Mouse (Mus musculus) cerebellum, adult 9-10 months (tissue): ENCODE data around the gene Tmem234.
"Not testable (repeated sequence)": the region's sequence is repeated elsewhere in the genome, so short reads cannot be mapped to it uniquely, and the experiment has no call there.

Source experiments
- DNase-seq: peaks from one replicate; pipeline ENCODE4 v3.0.0; 2022

Tmem234 gene

DNA sequence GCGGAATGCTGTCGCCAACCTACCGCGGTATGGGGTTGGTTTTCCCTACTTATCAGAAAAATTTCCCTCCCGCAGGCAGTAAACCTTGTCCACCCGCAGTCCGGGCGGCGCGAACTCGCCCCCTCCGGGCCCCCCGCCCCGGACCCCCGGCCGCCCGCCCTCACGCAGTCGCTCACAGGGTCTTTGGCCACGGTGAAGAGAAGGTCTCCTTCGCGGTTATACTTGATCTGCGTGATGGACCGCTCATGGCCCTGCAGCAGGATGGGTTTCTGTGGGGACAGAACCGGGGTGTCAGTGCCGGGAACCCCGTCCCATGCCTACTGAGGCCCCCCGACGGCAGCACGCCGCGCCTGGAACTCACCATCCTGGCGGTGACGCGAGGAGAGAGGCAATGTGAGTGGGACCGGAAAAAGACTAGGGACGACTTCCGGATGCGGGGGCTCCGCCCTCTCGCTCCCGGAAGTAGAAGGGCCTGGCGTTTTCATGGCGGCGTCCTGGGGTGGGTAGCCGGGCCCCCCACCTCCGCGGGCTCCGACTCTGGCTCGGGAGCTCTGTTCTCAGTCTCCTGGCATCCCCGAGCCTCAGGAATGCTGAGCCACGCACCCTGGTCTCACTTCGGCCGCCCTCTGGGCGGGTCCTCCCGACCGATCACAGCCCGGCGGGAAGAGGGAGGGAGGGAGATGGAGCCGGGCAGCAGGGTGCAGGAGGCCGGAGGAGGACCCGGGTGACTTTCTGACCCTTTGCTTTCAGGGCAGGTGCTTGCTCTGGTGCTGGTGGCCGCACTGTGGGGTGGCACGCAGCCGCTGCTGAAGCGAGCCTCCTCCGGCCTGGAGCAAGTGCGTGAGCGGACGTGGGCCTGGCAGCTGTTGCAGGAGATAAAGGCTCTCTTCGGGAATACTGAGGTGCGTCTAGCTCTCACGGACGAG is at the start of gene Tmem234, which contains the start of gene Eif3i:
Gene Tmem234, plus strand, starts transcription at position 436 of the 926 bp plus-strand sequence.
Gene Eif3i, minus strand, starts transcription at position 416 of the 926 bp plus-strand sequence.
- DNase-seq, result peak; percentile 73

DNA sequence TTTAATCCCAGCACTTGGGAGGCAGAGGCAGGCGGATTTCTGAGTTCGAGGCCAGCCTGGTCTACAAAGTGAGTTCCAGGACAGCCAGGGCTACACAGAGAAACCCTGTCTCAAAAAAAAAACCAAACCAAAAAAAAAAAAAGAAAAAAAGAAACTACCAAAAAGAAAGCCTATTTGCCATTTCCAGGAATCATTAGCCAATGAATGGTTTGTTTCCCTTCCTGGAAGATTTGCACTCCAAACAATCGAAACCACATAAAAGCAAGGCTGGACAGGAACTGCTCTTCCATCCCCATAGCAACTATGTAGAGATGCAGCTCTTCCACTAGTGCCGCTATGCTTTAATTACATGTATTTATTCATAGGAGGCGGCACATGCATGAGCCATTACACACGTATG is 46.0 kb upstream of the Tmem234 start:
- DNase-seq, result not testable (repeated sequence)

DNA sequence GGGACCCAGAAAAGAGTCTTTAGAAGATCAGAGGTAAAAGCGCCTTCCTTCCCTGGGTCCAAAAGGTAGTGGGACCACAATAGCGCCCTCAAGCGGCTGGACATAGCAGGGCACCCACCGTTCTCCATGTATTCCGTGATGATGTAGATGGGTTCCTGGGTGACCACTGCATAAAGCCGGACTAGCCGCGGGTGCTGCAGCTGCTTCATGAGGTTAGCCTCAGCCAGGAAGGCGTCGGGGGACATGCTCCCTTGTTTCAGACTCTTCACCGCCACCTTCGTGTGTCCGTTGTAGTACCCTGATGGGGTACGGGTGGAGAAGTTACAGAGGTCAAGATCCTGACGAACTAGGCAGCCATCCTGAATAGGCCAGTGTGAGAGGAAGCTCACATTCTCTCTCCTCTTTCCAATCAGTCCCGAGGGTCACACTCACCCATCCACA is 45.0 kb upstream of the Tmem234 start:
- peak; percentile 73 for DNase-seq

DNA sequence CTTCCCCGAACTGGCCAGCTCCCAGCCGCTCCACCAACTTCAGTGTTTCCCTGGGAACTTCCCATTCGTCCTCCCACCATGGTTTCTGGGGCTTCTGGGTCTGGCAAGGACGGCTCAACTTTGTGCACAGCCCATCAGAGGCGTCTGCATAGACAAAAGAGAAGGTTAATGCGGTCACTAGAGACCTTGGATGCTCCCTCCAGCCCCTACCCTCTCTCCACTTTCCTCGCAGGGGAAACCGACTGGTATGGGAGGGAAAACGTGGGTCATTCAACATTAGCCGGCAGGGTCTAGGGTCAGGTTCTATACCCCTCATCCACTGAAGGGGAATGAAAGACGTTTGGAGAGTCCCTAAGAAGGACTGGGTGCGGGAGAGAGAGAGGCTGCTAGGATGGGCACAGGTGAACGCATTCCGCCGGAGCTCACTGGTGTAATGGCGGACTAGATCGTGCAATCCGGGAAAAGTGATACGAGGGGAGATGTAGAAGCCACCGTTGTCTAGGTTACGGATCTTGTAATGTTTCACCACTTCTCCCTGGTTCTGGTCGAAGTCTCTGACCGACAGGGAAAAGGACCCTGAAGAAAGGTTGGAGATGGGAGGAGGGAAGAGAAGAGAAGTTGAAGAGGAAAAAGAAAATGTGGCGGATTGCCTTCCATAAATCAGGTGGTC is 44.5 kb upstream of the Tmem234 start:
- DNase-seq, result no peak

DNA sequence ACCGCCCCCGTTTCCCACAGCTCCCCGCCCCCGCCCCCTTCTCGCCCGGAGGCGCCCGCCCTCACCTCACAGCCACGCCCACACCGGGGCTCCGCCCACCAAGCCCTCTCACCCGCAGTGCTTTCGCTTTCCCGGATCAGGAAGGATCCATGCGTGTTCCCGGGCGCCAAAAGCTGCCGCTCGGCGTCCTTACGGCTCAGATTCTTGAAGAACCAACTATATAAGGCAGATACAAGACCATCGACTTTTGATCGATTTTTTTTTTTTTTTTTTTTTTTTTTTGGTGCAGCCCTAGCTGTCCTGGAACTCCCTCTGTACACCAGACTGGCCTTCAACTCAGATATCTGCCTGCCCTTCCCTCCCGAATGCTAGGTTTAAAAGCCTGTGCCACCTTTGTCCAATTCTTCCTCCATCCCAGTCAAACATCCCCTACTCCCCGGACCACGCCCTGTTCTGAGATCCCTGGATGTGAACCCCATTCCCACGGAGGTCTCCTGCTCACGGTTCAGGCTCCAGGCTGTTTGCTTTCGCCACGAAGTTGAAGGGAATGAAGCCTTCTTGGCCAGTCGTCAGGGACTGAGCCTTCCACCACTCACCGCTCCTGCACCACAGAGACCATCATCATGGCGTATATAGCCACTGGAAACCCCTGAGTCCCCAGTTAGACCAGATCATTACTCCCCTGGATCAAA is 43.8 kb upstream of the Tmem234 start:
- DNase-seq, result peak; percentile 74

DNA sequence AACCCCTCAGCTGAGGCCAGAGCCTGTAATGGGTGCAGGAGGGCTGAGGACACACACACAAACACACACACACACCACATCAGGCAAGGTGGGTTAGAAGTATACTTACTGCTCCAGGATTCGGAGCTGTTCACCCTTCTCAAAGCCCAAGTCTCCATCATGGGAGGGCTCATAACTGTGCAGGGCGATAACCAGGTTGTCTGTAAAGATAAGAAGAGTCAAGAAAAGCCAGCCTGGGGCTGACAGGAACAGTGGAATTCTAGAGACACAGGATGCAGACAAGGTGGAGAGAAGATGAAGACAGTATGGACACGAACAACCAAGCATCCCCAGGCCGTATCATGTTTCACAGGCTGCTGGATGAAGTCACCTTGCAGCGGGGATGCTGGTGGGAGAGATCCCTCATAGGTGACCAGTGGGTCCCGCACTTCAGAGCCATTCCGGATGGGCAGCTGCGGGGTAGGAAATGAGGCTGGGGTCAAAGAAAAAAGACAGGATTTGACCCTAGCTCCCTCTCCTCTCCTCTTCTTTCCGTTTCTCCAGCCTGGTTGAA is 43.1 kb upstream of the Tmem234 start:
- no peak for DNase-seq

DNA sequence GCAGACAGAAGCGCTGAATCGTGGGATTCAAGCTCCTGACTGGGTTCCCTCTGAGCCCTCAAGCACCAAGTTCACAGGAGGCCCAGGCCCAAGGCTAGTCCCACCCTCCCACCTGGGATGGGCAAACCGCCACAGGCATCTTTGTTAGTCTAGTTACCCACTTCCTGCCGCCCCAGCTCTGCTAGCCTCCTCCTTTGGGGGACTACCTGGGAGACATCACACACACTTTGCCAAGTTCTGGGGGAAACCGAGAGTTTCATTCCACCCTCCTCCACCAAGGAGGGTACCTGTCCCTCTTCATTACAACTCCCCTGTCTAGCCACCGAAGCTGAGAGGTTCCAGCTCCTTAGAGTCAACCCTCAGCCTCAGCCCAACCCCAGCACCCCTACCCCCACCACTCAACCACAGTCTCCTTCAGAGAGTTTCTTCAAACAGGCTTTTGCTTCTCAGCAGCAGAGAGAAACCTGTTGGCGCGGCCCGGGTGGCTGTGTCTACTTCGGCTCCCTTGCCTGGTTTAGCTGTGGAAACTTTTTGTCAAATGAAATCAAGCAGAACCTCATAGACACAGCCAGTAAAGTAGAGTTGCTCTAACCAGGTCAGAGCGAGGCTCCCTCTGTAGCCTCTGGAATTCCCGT is 42.0 kb upstream of the Tmem234 start:
- DNase-seq, result no peak

DNA sequence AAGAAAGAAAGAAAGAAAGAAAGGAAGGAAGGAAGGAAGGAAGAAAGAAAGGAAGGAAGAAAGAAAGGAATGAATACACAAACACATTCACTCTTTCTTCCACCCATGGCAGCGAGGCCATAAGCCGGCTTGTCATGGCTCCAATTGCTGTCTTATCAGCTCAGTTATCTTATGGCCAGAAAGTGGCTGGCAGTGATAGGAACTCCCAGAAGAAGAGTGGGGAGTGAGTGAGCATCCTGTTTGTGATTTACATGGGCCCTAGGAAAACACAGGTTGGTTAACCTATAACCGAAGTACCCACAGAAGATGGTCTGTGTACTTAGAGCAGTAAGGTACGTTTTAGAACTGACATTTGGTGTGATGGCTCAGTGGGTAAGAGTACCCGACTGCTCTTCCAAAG is 39.3 kb upstream of the Tmem234 start:
- DNase-seq, result no peak

DNA sequence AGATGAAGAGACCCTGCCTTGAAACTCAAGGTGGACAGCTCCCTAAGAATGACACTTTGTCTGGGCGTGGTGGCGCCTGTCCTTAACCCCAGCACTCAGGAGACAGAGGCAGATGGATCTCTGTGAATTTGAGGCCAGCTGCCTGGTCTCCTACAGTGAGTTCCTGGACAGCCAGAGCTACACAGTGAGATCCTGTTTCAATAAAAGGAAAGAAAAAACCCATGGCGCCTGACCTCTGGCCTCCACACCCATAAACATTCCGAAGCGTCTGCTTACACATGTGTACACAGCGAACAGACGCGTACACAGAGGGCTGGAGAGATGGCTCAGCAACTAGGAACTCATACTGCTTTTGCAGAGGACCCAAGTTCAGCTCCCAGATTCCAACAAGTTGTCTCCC is 36.8 kb upstream of the Tmem234 start:
- no peak for DNase-seq

DNA sequence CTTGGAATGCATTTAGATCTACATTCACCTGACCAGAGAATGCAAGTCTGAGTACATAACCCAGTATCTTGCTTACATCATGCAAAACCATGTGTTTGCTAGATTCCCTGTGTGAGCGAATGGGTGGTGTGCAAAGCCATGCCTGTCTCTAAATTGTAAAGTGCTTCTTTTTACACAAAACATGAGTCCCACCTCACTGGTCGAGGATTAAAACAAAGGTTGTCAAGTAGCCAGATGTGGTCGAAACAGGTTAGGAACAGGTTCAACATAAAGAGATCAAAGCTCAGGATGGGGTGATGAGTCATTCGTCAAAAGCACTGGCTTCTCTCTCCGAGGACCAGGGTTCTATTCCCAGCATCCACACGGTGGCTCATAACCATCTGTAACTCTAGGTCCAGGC is 35.3 kb upstream of the Tmem234 start:
- no peak for DNase-seq

DNA sequence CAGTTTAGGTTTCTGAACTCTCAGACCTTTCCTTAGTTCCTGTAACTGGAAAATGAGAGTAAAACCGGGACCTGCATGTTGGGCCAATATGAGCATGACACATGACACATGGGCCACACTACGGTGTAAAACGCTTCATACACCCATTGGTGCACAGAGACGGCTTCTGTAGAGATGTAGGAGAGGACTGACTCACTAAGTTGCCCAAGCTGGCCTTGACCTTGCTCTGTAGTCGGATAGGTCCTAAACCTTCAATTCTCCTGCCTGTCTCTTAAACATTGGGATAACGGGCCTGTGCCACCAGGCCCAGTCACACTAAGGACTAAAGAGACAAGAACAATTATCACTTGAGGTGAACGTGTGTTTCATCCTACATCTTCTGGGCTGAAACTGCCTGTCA is 32.1 kb upstream of the Tmem234 start:
- DNase-seq, result no peak

DNA sequence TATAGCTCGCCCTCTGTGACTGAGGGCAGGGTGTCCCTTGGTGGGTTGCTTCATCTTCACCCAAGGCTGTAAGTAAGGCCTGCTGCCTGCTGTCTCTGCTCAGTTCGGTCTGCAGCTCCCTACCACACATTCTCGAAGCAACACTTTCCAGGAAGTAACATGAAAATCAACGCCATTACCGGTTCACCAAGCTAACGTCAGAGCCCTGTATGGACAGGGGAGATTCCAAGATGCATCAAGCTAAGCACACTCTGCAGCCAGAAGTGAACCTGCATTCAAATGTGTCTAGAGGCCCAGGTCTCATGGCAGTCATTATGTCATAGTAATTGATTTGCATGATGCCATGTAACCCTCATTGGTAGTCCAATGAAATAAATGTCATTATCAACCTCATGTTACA is 30.4 kb upstream of the Tmem234 start:
- no peak for DNase-seq

DNA sequence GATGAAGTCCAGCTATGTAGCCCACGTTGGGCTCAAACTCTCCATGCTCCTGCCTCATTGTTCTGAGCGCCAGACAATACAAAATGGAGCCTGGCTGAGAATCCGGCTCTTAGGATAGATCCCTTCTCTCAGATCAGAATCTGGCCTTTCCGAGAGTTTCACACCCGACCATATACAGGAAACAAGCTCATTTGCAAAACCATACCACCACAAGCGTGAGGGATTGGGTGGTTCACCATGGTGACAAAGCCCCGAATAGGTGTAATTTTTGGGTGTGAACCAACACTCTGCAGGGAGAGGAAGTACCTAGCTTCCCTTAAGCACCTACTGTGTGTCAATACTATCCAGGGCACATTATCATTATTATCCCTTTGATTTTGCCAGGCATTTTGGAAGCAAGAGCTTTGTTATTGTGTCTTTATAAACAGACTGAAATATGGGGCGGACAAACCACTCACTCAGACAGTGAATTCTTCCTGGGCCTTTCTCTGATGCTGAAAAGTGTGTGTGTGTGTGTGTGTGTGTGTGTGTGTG is 28.9 kb upstream of the Tmem234 start:
- no peak for DNase-seq

DNA sequence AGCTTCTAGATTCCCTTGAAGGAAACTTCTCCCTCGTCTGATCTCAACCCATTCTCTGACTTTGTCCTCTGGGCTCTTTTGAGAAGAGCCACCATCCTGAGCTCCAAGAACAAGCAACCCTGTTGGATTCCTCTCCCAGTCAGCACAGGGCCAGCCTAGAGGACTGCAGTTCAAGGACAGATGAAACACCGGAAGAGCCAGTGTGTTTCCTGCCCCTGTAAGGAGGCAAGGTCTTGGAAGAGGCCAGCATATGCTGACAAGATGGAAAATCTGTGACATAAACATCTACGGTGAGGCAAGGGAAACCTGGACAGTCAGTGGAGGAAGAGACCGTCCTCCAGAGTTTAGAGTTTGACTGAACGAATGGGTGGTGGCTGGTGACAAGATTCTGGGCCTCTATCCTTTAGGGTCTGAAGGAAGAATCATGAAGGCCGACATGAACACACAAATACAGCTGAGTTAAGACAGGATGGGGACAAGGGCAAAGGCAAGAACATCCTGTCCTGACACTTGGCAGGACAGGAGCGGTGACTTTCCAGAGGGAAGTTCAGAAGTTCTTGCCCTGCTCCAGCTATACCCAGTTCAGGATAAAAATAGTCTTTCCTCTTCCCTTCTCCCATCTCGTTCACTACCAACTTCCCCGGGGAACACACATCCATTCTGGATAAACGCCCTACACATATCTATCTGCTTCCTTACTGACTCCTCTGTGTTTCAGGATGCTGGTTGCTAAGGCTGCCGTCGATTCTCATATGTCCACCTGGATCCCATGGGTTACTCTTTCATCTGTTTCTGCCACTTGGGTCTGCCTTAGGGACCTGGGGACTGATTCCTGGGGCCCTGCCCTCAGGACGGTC is 28.0 kb upstream of the Tmem234 start:
- DNase-seq, result no peak

DNA sequence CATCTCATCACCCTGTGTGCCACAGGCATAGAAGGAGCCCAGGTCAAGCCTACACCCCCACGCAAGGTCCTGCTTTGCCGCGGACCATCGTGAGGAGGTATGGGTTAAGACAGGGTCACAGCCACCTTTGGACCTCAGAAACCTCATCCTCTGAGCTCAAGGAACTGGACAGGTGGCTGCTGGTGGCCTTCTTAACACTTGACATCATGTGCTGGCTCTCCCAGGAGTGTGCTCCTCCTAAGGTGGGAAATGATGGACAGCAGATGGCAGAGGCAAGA is 27.4 kb upstream of the Tmem234 start:
- DNase-seq, result no peak

DNA sequence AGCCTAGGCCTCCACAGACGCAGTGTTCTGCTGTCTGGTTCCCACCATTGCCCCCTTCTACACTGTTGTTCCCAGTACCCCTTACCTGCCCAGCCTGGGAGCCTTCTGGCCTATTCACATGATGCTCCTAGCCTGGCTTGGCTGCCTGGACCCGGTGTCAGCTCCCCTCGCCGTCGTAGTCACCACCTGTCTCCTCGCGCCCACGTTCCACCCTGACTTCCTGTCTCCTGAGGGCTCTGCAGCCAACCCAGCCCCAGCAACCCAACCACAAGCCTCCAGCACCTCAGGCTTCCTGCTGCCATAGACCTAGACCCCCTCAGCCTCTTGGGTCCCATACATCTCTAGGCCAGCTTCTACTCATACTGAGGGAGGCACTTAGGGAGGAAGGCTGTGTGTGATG is 27.0 kb upstream of the Tmem234 start, which contains the start of gene Lck:
Gene Lck, minus strand, starts transcription at position 212 of the 400 bp plus-strand sequence.
- no peak for DNase-seq

DNA sequence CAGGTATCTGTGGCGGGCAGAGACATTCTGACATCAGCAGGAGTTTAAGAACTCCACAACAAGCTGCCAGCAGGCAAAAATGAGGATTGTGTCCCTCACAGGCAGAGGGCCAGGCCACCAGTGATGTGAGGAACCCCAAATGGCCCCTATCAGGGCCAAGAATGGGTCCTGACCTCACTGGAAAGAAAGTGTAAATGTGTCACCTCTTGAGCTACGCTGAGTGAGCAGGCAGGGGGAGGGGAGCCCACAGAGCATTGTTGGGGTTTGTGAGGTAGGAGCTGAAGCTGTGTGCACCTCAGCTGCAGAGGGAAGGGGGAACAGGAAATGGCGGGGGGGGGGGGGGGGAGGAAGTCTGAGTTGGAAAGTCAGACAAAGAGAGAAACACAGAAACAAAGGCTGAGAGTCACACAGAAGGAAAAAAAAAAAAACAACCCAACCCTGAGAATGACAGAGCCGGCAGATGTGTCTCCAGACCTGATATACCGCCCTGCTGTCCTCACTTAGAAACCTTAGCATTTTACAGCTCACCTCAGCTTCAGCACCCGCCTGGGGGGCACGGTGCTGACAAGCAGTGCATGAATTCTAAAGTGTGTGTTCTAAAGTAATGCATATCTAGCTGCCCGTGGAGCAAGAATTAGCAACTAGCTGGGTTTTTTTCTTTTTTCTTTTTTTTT is 25.2 kb upstream of the Tmem234 start:
- DNase-seq, result no peak

DNA sequence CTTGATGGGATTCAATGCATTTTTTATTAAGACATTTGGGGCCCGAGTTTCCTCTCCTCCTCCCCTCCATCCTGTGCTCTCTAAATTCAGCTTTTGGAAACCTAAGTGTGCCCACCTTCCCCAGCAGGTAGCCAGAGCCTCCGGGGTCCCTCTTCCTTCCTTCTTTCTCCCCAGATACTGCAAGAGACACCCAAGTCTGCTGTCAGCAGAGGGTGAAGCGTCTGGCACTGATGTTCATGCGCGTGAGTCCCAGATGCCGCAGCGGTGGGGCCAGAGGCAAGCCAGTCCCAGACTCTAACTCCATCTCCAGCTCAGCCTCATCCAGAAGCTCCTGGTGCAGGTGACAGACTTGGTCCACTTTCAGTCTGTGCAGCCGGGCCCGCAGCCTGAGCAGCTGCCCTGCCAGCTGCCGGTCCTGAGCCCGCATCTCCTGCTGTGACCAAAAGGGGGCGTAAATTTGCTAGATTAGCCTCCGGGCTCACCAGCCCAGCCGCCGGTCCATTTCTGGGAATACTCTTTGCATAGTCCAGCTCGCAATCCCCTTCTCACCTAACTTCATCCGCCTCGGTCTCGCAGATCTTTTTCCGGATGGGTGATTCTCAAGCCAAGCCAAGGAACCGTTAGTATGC is 23.5 kb upstream of the Tmem234 start:
- DNase-seq, result no peak

DNA sequence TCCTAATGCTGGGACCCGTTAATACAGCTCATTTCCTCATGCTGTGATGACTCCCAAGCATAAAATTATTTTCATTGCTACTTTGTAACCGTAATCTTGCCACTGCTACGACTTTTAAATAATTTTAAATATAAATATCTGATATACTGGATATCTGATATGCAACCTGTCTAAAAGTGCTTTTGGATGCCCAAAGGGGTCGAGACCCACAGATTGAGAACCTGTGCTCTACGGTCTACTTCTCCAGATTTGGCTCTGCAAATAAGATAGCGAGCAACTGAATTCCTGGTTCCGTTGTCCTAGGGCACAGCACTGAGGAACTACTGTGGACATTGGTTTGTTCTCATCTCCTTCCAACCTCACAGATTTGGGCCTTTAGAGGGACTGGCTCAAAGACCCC is 22.8 kb upstream of the Tmem234 start:
- DNase-seq, result no peak

DNA sequence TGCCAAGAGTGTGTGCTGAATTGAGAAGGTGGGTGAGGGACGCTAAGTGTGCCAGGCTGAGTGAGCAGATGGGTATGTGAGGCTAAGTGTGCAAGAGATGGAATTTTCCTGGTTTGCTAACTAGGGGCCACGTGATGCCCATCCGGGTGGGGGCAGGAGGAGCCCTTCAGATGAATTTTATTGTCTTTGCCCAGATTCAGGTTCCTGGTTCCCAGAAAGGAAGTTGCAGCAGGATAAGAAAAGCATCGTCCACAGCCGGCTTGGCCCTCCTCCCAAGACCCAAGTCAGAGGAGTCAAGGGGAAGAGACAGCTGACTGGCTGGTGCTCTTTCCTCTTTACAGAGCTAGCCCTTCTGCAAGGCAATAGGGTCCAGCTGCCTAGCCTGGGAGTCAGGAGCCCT is 22.0 kb upstream of the Tmem234 start, which contains the start of gene Fam167b:
Gene Fam167b, minus strand, starts transcription at position 84 of the 400 bp plus-strand sequence.
- no peak for DNase-seq
